Mouse (Mus musculus) Muller cell, postnatal 12 days (primary cell): ENCODE measurements around the gene Arl3.

Source experiments
- DNase-seq: peaks from one replicate; pipeline ENCODE4 v3.0.0-alpha.2; 2015; ENCODE audit errors: inconsistent ontology term

Arl3 gene

DNA sequence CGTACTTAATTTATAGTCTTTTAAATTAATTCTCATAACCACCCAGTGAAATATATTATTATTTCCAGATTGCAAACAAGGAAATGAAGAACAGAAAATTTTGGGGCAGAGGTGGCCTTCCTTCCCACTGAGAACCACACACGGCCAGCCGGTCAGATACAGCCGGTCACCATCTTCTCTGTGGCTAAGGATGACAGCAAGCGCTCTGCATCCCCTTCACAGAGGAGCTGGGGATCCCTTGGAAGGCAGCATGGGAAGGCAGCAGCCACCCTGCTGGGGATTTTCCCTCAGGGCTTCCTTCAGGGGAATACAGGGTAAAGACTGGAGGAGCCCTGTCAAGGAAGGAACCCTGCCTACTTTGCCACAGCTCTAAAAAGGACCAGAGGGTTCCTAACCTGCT lies 39.5 kb downstream of the Arl3 start:
- DNase-seq, result no peak

DNA sequence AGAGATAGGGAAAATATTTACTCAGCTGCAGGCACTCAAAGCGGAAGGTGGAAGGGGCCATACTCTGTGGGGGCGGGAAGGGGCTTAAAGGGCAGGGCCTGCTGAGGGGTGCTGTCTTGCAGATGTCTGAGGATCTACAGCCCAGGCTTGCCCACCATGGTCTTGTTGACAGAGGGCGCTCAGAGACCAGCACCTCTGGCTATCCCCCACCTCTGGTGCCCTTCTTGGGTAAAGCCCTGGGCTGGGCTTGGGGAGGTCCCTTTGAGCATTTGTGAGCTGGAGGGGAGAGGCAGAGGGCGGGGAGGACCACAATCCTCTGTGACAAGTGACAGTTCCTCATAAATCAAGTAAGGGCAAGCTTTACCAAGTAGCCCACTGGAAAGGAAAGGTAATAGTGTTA lies 39.9 kb downstream of the Arl3 start:
- DNase-seq, result no peak

DNA sequence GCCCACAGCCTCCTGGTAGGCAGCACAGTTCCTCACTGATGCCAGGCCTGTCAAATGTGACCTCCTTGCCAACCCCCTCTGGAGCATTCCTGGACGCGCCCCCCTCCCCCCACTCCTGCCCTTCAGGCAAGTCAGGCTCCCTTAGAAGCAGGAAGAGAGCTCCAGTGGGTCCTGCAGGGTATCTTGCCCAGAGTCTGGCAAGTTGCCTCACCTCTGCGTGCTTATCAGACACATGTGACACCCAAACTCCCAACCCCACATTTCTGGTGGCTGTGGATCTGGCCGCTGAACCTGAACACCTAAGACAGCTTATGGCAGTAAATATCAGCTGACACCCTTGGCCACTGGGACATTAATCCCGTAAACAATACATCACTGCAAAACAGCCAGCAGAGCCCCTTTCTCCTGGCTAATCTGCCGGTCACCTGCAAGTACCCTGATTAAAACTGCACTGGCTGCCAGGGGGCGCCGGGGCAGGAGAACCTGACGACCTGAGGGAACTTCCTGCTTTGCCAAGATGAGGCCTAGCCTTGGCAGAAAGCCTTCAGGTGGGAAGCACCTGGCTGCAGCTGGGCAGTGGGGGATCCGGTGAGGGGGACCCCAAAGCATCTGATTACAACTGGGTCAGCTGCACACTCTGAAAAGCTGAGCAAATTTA lies 40.8 kb downstream of the Arl3 start:
- DNase-seq, result no peak

DNA sequence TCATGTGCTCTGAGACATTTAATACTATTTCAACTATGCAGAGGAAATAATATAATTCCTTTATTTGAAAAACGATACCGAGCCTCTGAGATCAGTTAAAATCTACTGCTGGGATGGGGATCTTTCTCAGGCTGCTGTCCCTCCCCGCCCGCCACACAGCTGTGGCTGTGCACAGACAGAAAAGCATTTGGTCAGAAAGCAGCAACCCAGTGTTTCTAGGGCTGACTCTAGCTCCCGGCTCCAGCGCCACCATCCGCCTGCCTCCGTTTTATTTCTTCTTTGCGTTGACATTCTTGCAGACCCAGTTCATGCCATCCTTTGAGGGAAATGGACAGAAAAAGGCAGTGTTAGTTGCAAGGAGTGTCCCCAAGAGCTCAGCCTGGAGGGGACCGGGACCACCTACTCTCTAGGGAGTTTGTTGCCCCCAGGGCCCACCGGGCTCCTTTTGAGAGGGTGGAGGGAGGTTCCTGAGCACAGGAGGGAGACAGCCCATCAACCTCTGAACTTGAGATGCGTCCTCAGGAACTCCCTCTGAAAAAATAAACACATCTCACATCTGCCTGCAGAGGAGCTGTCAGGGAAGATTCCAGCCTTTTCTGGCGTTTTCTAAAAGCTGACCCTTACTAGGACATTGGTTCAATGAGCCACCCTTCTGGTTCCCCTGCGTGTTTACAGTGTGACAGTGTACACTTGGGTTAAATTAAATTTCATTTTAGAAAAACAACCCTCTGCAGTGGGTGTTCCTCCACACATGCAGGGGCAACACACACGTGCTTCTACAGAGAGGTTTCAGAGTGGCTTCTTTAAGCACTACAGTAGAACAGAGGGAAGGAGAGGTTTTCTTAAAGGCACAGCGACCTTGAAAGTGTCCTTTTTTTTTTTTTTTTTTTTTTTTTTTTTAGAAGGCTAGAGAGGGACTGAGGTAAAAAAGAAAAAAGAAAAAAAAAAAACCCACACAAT lies 41.6 kb downstream of the Arl3 start:
- no peak for DNase-seq

DNA sequence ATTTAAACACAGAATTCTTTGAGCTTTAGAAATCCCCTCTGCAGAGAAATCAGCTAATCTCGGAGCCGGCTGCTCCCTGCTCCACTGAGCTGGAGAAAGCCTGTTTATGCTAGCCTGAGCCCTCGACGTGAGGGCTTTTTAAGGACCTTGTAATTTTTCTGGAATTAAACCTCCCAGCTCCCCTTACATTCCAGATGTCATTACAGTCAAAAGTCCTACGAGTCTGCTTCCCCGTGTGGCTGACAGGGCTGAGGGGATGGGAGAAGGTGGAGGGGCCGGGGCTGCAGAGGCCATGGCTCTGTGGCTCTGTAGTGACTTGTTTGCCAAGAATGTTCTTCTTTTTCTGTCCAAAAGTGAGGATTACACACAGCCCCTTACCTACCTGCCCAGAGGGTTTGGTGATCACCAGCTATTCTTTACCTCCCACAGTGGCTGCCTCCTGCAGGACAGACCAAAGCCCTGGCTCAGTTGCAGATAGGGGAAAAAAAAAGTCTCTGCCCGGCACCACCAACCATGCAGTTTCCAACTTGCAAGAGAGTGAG lies 42.5 kb downstream of the Arl3 start:
- no peak for DNase-seq

DNA sequence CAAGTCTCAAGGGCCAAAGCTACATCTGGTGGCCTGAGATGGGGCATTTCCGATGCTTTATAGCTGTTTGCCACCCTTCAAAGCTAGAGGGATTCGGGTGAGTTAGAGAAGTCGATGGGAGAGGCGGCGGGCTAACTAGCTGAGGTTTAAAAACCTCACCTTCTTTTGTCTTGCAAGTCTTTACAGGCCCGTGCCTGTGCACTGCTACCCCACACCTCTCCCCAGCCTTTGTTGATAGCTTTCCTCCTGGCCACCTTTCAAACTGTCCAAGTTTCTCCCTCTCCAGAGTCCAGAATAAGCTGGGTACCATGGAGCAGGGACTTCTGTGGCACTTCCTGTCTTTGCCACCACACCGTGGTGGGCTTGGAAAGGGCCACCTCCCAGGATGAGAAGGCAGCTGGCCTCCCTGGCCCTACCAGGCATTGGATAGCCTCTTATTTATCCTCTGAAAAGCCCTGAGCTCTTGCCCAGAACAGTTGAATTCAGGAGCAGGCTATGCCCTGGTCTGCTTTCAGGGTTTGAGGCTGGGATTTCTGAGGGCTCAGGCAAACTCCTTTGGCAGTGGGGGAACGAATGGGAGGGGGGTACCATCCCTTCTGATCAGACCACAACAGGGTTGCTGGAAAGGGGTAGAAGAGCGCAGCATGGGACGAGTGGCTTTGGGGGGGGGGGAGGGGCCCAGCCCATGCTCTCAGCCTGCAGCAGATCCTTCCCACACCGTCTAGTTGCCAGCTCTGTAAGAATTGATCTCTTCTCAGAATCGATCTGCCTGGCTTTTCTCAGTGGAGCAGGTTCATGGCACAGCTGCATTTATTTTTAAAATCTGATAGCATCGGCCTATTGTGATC lies 43.2 kb downstream of the Arl3 start:
- no peak for DNase-seq

DNA sequence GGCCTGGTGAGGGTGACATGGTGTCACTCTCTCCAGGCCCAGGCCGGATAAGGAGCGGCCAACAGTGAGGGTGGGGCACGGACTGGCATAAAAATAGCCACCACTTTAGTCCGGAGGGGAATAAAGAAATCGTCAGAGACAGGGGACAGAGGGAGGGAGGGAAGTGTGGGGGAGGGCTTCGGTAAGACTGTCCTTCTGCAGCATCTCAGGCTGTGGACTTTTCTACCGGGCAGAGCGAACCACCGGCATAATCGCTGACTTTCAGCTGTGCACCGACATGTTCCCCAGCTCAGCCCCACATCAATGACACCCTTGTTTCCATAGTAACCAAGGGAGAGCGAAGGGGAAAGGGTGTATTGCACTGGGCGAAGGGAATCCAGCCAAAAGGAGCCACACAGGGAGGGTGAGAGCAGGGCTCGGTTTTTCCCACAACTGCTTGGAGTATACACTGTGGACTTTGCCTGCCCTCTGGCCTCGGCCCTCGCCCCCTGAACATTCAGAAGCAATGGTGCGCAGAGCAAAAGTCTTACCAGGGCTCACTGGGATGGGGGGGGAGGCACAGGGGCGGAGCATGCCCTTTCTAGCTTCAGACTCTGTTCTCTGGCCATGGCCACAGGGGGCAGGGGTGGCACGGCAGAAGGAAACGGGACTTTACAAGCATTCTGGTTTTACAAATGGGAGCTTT lies 44.3 kb downstream of the Arl3 start:
- peak; percentile 79 for DNase-seq

DNA sequence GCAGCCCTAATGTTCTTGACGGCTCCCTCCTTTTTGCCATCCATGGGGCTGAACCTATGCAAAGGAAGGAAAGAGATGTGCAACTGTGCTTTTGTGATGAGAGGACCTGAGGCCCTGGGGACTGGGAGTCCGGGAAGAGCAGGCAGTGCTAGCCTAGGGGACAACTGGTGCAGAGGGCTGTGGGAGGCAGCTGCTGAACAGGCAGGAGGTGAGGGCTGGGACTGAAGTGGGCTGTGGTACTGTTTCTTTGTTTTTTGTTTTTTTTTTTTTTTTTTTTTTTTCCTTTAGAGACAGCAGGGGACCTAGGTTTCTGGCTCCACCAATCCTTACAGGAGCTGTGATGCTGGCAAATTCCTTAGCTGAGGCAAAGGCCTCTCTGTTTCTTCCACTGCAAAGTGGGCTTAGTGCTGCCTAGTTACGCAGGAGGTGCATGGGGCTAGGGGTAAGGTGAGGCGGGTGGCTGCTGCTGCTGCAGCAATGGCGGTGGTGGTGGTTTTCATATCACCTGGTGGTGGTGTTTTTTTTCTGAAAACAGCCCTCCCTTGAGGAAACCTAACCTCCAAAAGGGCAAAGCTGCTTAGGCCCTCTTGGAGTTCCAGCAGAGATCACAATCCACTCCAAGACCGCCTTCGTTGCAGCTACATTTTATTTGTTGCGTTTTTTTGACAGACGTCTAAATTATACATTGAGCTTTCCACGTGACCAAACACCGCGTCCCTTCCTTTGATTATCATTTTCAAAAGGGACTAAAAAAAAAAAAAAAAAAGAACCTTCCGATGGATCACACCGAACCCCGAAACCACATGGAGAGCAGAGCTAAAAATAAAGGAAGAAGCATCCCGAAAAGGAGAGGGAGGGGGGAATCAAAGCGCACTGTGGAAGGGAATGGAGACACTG lies 45.1 kb downstream of the Arl3 start:
- no peak for DNase-seq

DNA sequence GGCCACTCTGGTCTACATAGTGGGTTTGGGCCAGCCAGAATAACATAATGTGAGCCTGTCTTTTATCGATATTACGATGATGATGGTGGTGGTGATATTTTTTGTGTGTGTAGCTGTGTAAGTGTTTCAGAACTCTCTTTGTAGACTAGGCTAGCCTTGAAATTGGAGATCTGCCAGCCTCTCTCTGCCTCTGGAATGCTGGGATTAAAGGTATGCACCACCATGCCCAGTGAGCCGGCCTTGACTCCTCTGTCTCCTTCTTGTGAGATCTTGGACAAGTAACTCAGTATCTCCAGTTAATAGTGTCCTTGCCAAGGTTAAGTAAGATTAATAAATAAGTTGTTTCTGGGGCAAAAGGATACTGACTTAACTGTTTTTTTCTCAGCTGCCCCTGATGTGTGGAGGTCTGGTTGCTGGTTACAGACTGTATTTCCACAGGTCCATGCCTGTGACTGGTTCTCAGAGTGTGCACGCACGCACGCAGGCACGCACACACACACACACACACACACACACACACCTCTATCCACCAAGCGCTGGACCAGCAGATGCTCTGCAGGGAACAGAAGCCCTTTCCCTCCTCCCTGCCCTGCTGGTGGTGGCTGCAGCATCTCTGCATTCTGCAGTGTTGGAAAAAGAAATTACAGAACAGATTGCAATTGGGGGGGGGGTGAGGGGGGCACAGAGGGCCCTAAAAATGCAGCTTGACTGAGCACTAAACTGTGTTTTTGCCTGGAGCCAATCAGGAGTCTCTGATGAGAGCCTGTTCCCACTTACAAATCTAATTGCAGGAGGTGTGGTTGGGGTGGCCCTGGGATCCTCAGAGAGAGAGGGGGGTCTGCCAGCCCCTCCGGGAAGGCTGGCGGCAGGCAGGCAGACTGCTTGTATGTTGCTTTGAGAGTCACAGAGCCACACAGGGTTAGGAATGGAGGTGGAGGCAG lies 47.0 kb downstream of the Arl3 start:
- no peak for DNase-seq

DNA sequence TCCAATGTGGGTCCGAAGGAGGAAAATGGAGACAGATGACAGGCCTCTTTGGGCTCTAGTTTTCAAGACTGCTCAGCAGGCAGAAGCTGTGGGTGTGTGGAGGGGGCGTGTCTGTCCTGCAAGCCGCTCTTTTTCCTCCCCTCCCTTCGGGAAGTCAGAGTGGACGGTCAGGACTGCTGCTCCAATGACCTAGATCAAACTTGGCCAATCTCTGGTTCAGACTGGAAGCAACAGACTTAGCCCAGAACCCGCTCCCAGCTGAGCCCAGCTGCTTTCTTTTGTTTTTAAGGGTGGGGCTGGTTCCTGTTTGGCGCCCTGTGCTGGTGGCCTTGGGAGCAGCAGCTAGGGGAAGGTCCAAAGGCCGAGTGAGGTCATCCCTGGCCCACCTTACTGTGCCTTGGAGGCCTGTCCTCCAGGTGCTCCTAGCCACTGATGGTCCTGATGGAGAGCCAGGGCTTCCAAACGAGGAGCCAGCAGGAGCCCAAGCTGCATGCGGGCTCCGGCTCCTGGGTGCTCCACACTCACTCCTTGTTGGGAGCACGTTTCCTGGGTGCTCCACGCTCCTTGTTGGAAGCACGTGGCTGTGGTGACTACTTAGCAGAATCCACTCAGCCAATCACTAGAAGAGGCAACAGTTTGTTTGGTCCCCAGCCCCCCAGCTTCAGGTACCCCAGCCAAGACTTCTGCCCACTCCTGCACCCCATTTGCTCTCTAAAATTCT lies 48.2 kb downstream of the Arl3 start:
- peak; percentile 74 for DNase-seq

DNA sequence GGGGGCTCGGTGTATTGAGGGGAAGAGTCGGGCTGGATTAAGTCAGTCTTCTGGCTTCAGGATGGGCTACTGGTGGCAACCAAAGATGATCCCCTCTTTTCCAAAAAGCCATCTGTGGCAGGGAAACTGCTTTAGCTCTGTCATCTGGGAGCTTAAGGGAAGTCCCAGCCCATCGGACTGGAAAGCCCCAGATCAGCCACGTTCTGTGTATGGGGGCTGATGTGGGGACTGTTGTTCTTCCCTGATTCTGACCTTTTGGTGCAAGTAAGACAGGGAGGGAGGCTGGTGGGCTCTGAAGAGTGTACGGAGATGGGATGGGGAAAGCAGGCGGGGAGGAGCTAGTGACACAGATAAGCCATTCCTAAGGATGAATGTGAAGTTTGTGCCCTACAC lies 48.9 kb downstream of the Arl3 start:
- DNase-seq, result no peak

DNA sequence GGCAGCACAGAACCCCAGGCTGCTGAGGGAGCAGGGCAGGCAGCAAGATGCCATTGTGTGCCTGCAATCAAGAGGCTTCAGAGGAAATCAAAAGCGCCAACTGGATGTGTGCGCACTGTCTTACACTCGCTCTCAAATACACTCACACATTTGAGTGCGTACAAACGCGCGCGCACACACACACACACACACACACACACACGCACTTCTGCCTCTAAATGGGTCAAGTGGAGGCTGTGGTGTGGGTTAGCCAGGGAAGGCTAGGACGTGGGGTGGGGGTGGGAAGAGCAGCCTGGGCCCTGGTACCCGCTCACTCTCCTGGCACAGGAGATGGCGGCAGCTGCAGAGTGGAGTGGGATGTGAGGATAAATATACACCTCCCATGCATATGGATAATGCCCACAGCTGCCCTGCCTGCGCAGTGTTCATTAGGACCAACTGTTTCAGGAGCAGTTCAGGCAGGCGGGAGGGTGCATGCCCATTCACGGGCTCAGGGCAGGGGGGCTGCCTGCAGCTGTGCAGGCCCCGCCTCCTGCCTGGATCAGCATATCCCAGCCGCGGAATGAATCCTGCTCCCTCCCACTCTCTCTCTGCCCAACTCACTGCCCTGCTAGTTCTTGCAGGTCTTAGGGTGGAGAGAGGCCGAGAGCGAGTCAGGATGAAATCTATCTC lies 49.4 kb downstream of the Arl3 start:
- peak; percentile 83 for DNase-seq

DNA sequence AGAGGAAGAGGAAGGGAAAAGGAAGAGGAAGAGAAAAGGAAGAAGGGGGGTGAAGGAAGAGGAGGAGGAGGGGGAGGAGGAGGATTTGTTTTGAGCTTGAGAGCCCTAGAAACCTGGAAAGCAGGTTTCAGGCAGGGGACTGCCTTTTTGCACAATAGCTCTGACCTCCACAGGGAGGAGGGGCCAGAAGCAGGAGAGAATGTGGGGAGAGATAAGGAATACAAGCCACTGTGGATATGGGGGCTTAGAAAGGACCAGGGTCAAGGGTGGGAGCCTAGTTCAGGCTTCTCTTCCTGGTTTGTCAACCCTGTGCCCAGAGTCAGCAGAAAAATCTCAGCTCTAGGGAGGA lies 49.9 kb downstream of the Arl3 start:
- DNase-seq, result no peak

DNA sequence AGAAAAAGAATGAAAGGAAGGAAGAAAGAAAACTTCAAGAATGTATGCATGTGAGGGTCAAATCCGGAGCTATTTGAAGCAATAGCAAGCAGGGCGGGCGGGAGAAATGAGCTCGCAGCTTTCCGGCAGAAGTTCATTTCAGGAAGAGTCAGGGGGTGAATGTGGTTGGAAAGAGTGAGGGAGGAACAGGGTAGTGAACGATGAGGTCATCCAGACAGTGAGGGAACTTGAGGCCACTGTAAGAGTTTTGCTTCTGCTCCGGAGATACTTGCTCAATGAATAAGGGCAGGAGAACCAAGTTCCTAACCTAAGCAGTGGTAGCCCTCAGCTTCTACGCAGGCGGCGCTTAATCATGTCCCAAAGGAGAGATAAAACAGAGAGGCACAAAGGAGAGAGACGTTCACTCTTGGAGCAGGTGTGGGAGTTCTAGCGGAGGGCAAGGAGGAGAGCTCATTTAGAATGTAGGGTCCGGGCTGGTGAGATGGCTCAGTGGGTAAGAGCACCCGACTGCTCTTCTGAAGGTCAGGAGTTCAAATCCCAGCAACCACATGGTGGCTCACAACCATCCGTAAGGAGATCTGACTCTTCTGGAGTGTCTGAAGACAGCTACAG lies 50.5 kb downstream of the Arl3 start:
- DNase-seq, result peak; percentile 68

DNA sequence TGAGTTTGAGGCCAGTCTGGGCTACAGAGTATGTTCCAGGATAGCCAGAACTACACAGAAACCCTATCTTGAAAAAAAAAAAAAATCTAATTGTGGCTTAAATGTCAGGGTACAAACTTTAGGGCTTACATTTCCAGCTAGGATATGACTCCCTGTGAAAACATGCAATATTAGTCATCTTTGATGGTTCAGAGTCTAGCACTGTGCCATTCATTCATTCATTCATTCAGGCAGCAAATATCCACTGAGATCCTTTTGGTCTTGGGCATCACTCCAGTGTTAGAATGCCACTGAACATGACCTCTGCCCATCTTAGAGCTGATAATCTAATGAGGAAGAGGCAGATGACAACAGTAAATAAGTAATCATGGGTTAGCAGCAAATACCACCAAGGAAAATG lies 51.3 kb downstream of the Arl3 start:
- peak; percentile 62 for DNase-seq

DNA sequence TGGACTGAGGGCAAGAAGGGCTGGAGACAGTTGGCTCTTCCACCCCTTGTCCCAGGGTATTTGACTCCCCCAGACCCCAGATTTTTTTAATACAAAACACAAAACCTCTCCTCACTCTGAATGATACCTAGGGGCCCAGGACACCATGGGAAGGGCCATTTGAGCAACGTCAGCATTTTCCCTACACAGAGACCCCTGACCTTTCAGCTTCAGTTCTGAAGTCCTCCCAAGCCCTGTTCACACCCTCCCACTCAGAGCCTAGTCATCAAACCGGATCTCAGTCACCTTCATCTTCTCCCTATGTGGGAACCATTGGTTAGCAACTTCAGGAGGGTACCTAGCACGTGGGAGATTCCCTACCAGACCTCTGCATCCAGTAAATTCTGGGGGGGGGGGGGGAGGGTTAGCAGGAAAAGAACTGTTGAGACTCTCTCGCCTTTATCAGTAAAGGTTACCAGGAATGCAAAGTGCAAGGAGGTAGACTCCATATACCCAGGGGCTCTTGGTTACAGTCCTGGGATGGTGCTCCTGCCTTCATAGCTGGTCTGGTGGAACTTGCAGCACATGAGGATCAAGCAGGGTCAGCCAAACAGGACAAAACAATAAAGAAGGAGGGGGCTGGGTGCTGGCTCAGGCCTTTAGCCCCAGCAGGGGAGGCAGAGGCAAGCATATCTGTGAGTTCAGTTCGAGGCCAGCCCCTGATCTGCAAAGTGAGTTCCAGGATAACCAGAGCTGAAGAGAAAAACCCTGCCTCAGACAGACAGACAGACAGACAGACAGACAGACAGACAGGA lies 54.0 kb downstream of the Arl3 start:
- no peak for DNase-seq

DNA sequence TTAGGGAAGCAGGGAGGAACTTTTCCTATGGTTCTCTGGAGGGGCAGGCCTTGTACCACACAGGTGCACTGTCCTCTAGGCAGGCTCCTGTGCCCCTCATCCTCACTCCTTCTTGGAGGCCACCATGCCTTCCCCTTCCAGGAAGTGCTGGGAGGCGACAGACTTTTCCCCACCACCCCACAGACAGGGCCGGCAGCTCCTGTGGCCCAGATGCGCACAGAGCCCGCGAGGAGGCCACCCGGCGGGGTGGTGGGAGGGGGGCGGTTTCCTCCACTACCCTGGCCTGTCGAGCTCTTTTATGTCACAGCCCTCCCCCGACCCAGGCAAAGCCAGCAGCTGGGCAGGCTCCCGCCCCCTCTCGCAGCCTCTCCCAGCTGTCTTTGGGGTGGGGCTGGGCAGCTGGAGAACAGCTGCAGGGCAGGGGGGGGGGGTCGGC lies 54.6 kb downstream of the Arl3 start:
- DNase-seq, result no peak
